8 mouse cellular contexts compared by ENCODE assay signal in genomic region chr12:4548053-4549013, GRCm38 (mm10). TPM values are rescaled to one million over a fixed set of nuclear protein-coding genes. Genes with fewer than 3 reads are reported as not detected.
DNase-seq lines count a peak whose midpoint lies in the region; ATAC-seq lines count a peak whose summit lies in the region.

No protein-coding gene starts in this region.

- ATAC-seq in embryonic facial prominence, embryonic 13.5 days (ENCODE audit: insufficient number of reproducible peaks, insufficient read depth, low FRiP score, low TSS enrichment, low read depth), result peak; percentile 69; the same call in 1 of the 2 replicates
- no peak for ATAC-seq in heart, embryonic 11.5 days (replicated peaks; ENCODE audit: insufficient number of reproducible peaks, low FRiP score, low TSS enrichment)
- peak; percentile 76; the same call in 1 of the 2 replicates for ATAC-seq in kidney, embryonic 15.5 days (replicated peaks; ENCODE audit: low FRiP score)
- no peak for ATAC-seq in limb, embryonic 15.5 days (ENCODE audit: insufficient number of reproducible peaks, low FRiP score, low TSS enrichment, low read depth)

- H3K27ac ChIP-seq in embryonic facial prominence, embryonic 13.5 days, result no peak overlapping the region
- no peak overlapping the region for H3K27ac ChIP-seq in heart, embryonic 11.5 days (ENCODE audit: low read depth, low read length)
- H3K27ac ChIP-seq in kidney, embryonic 15.5 days, result no peak overlapping the region
- peak overlapping the region; percentile 57; the same call in 1 of the 2 replicates for H3K27ac ChIP-seq in limb, embryonic 15.5 days

- peak overlapping the region; percentile 27 for H3K4me3 ChIP-seq in embryonic facial prominence, embryonic 13.5 days
- H3K4me3 ChIP-seq in heart, embryonic 11.5 days (ENCODE audit: low read depth, low read length), result no peak overlapping the region
- H3K4me3 ChIP-seq in kidney, embryonic 15.5 days (replicated peaks), result peak overlapping the region; percentile 25
- peak overlapping the region; percentile 27 for H3K4me3 ChIP-seq in limb, embryonic 15.5 days

- peak overlapping the region; percentile 58 for H3K4me2 ChIP-seq in embryonic facial prominence, embryonic 13.5 days
- H3K4me2 ChIP-seq in heart, embryonic 11.5 days, result peak overlapping the region; percentile 38
- H3K4me2 ChIP-seq in kidney, embryonic 15.5 days, result peak overlapping the region; percentile 50
- H3K4me2 ChIP-seq in limb, embryonic 15.5 days, result peak overlapping the region; percentile 41

- H3K4me1 ChIP-seq in embryonic facial prominence, embryonic 13.5 days, result peaks cover 20% of the 10 kb centered on the region
- peaks cover 7% of the 10 kb centered on the region for H3K4me1 ChIP-seq in heart, embryonic 11.5 days (ENCODE audit: control insufficient read depth, insufficient read depth, low read length)
- 0 out of 2 replicates have a peak, but pooled peaks cover 14% of the 10 kb centered on the region for H3K4me1 ChIP-seq in kidney, embryonic 15.5 days
- peaks cover 19% of the 10 kb centered on the region for H3K4me1 ChIP-seq in limb, embryonic 15.5 days

- H3K9me3 ChIP-seq in embryonic facial prominence, embryonic 13.5 days, result no peaks in the 10 kb centered on the region
- no peaks in the 10 kb centered on the region for H3K9me3 ChIP-seq in heart, embryonic 11.5 days (replicated peaks; ENCODE audit: control insufficient read depth, low read length)
- no peaks in the 10 kb centered on the region for H3K9me3 ChIP-seq in kidney, embryonic 15.5 days (replicated peaks)
- no peaks in the 10 kb centered on the region for H3K9me3 ChIP-seq in limb, embryonic 15.5 days

- H3K27me3 ChIP-seq in embryonic facial prominence, embryonic 13.5 days, result no peaks in the 10 kb centered on the region
- H3K27me3 ChIP-seq in heart, embryonic 11.5 days (ENCODE audit: control insufficient read depth, insufficient read depth, low read length), result no peaks in the 10 kb centered on the region
- H3K27me3 ChIP-seq in kidney, embryonic 15.5 days, result no peaks in the 10 kb centered on the region
- no peaks in the 10 kb centered on the region for H3K27me3 ChIP-seq in limb, embryonic 15.5 days

- 19% methylated on average over 18 of the region's 18 CpGs for WGBS in embryonic facial prominence, embryonic 13.5 days
- 20% methylated on average over 18 of the region's 18 CpGs for WGBS in heart, embryonic 11.5 days (ENCODE audit: insufficient replicate concordance)
- 19% methylated on average over 18 of the region's 18 CpGs for WGBS in kidney, embryonic 15.5 days
- WGBS in limb, embryonic 15.5 days, result 13% methylated on average over 18 of the region's 18 CpGs

- 0 out of 2 replicates have a peak overlapping the region, but pooled peaks have one; percentile 11 for H3K9ac ChIP-seq in embryonic facial prominence, embryonic 13.5 days
- H3K9ac ChIP-seq in heart, embryonic 11.5 days (ENCODE audit: low read depth, low read length), result no peak overlapping the region
- H3K9ac ChIP-seq in kidney, embryonic 15.5 days, result no peak overlapping the region
- H3K9ac ChIP-seq in limb, embryonic 15.5 days, result no peak overlapping the region

- DNase-seq in A20 (ENCODE audit: low read depth, low spot score), result peak; percentile 88
- DNase-seq in adrenal gland, postnatal 4 days (ENCODE audit: low spot score in 2 of 2), result peak; percentile 31 to 48
- peak; percentile 52 to 66 for DNase-seq in monocyte, adult 2 months (ENCODE audit: low read depth in 1 of 2, low spot score in 2 of 2)
- peak; percentile 47 to 65 for DNase-seq in spleen, postnatal 14 days (ENCODE audit: low spot score in 2 of 2)

- H3K36me3 ChIP-seq in embryonic facial prominence, embryonic 13.5 days, result no peaks in the 10 kb centered on the region
- H3K36me3 ChIP-seq in heart, embryonic 11.5 days (ENCODE audit: control insufficient read depth, insufficient read depth, low read length), result no peaks in the 10 kb centered on the region
- H3K36me3 ChIP-seq in kidney, embryonic 15.5 days, result no peaks in the 10 kb centered on the region
- no peaks in the 10 kb centered on the region for H3K36me3 ChIP-seq in limb, embryonic 15.5 days

RNA-seq across cellular contexts. Expression of gene Itsn2, which starts 44.1 kb away (rescaled TPM):
- total RNA-seq in adrenal gland, postnatal 4 days (2021), result 10 to 100 TPM; 47.7 to 49.3 TPM
- 32.7 and 34.0 TPM in 2 replicates for polyA plus RNA-seq in embryonic facial prominence, embryonic 13.5 days (2015; fragmentation: Nextera tagmentation; extraction: Ambion mirVana)
- polyA plus RNA-seq in heart, embryonic 11.5 days (2014; fragmentation: Nextera tagmentation; extraction: Ambion mirVana), result 33.3 and 41.2 TPM in 2 replicates
- 36.5 and 40.6 TPM in 2 replicates for polyA plus RNA-seq in kidney, embryonic 15.5 days (2015; fragmentation: Nextera tagmentation; extraction: Ambion mirVana)
- polyA plus RNA-seq in limb, embryonic 15.5 days (2015; fragmentation: Nextera tagmentation; extraction: Ambion mirVana), result 33.8 and 39.3 TPM in 2 replicates

RNA-seq across cellular contexts. Expression of gene Gm3625, which starts 44.4 kb away (rescaled TPM):
- total RNA-seq in adrenal gland, postnatal 4 days (2021), result not detected
- polyA plus RNA-seq in embryonic facial prominence, embryonic 13.5 days (2015; fragmentation: Nextera tagmentation; extraction: Ambion mirVana), result not detected in 2 replicates
- polyA plus RNA-seq in heart, embryonic 11.5 days (2014; fragmentation: Nextera tagmentation; extraction: Ambion mirVana), result not detected in 2 replicates
- not detected in 2 replicates for polyA plus RNA-seq in kidney, embryonic 15.5 days (2015; fragmentation: Nextera tagmentation; extraction: Ambion mirVana)
- polyA plus RNA-seq in limb, embryonic 15.5 days (2015; fragmentation: Nextera tagmentation; extraction: Ambion mirVana), result not detected in 2 replicates

Comparison
In these comparisons a context has a peak if more than half of its experiments do, and no peak if none do; other contexts are left out.
1. ATAC-seq: peak in embryonic facial prominence, embryonic 13.5 days (single experiment) and kidney, embryonic 15.5 days (single experiment); none in heart, embryonic 11.5 days (single experiment) and limb, embryonic 15.5 days (single experiment).
2. Peak in every context shown above with its lines, with median percentiles within 50 percentile points of each other: DNase-seq and H3K4me2 ChIP-seq.